Mouse (Mus musculus): ENCODE data around the gene Zdhhc24. TPM values are rescaled to one million over a fixed set of nuclear protein-coding genes. Genes with fewer than 3 reads are reported as not detected.
"Not testable (repeated sequence)": the region's sequence is repeated elsewhere in the genome, so short reads cannot be mapped to it uniquely, and the experiment has no call there.

The Zdhhc24 gene
- polyA plus RNA-seq, 1 experiment from 2014 or later, result 10.3 TPM

GRCm38 (mm10) chr19:4850281-4850680 is 28.2 kb upstream of the Zdhhc24 start:
- DNase-seq (ENCODE audit: low spot score), result no peak
- peaks cover 8% of the 10 kb centered on the region; the same call in 1 of the 2 replicates for H3K27me3 ChIP-seq (replicated peaks; ENCODE audit: low read depth, poor library complexity, severe bottlenecking)
- no peak overlapping the region for H3K27ac ChIP-seq (replicated peaks)
- no peaks in the 10 kb centered on the region for H3K9me3 ChIP-seq
- no peaks in the 10 kb centered on the region for H3K36me3 ChIP-seq (replicated peaks)
- H3K4me1 ChIP-seq, result peaks cover 9% of the 10 kb centered on the region
- H3K4me3 ChIP-seq, result no peak overlapping the region
- 47% methylated on average over 5 of the region's 5 CpGs for WGBS

- H3K4me3 ChIP-seq, result peak within 1 kb of the TSS; percentile 71
- H3K9me3 ChIP-seq, result no peaks in the 10 kb centered on the region
- H3K36me3 ChIP-seq (replicated peaks), result peaks cover 6% of the 10 kb centered on the region
- peak within 1 kb of the TSS; percentile 58 for H3K27ac ChIP-seq (replicated peaks)
- H3K4me1 ChIP-seq, result peaks cover 17% of the 10 kb centered on the region
- H3K27me3 ChIP-seq (replicated peaks; ENCODE audit: low read depth, poor library complexity, severe bottlenecking), result peaks cover 19% of the 10 kb centered on the region
- 4% methylated on average over 45 of the region's 45 CpGs for WGBS
- peak; percentile 88 for DNase-seq (ENCODE audit: low spot score)
Observed at GRCm38 (mm10) chr19:4854552-4855469, 23.7 kb upstream of the Zdhhc24 start, which contains the start of gene Ctsf. TSS of gene Ctsf (plus strand) at chr19:4855130.

GRCm38 (mm10) chr19:4855470-4855820 is 23.0 kb upstream of the Zdhhc24 start:
- no peak for DNase-seq (ENCODE audit: low spot score)
- peaks cover 17% of the 10 kb centered on the region for H3K4me1 ChIP-seq
- WGBS, result 2% methylated on average over 14 of the region's 14 CpGs
- H3K27me3 ChIP-seq (replicated peaks; ENCODE audit: low read depth, poor library complexity, severe bottlenecking), result peaks cover 17% of the 10 kb centered on the region
- peak overlapping the region; percentile 58 for H3K27ac ChIP-seq (replicated peaks)
- peaks cover 7% of the 10 kb centered on the region for H3K36me3 ChIP-seq (replicated peaks)
- peak overlapping the region; percentile 71 for H3K4me3 ChIP-seq
- H3K9me3 ChIP-seq, result no peaks in the 10 kb centered on the region

GRCm38 (mm10) chr19:4855951-4856350 is 22.5 kb upstream of the Zdhhc24 start:
- no peak for DNase-seq (ENCODE audit: low spot score)
- H3K27ac ChIP-seq (replicated peaks), result no peak overlapping the region
- WGBS, result 67% methylated on average over 4 of the region's 4 CpGs
- peaks cover 17% of the 10 kb centered on the region for H3K4me1 ChIP-seq
- H3K27me3 ChIP-seq (replicated peaks; ENCODE audit: low read depth, poor library complexity, severe bottlenecking), result peaks cover 14% of the 10 kb centered on the region
- peaks cover 12% of the 10 kb centered on the region for H3K36me3 ChIP-seq (replicated peaks)
- no peaks in the 10 kb centered on the region for H3K9me3 ChIP-seq
- H3K4me3 ChIP-seq, result peak overlapping the region; percentile 71

GRCm38 (mm10) chr19:4859081-4859480 is 19.4 kb upstream of the Zdhhc24 start:
- WGBS, result 80% methylated on average over 6 of the region's 6 CpGs
- H3K4me3 ChIP-seq, result no peak overlapping the region
- DNase-seq (ENCODE audit: low spot score), result no peak
- no peak overlapping the region for H3K27ac ChIP-seq (replicated peaks)
- peaks cover 21% of the 10 kb centered on the region for H3K4me1 ChIP-seq
- H3K9me3 ChIP-seq, result no peaks in the 10 kb centered on the region
- H3K36me3 ChIP-seq (replicated peaks), result peaks cover 18% of the 10 kb centered on the region
- peaks cover 16% of the 10 kb centered on the region for H3K27me3 ChIP-seq (replicated peaks; ENCODE audit: low read depth, poor library complexity, severe bottlenecking)

GRCm38 (mm10) chr19:4863048-4863447 is 15.4 kb upstream of the Zdhhc24 start:
- Histone ChIP-seq H3K9me3 (no peaks in the 10 kb centered on the region), H3K27me3 (replicated peaks; ENCODE audit: low read depth, poor library complexity, severe bottlenecking) (peaks cover 25% of the 10 kb centered on the region), H3K36me3 (replicated peaks) (peaks cover 17% of the 10 kb centered on the region), H3K27ac (replicated peaks) (no peak overlapping the region), H3K4me3 (no peak overlapping the region), H3K4me1 (peaks cover 9% of the 10 kb centered on the region)
- DNase-seq (ENCODE audit: low spot score), result no peak
- 85% methylated on average over 6 of the region's 6 CpGs for WGBS

- peaks cover 12% of the 10 kb centered on the region for H3K36me3 ChIP-seq (replicated peaks)
- WGBS, result 7% methylated on average over 17 of the region's 17 CpGs
- H3K27me3 ChIP-seq (replicated peaks; ENCODE audit: low read depth, poor library complexity, severe bottlenecking), result peaks cover 25% of the 10 kb centered on the region
- peaks cover 9% of the 10 kb centered on the region for H3K4me1 ChIP-seq
- H3K9me3 ChIP-seq, result no peaks in the 10 kb centered on the region
- peak; percentile 27 for DNase-seq (ENCODE audit: low spot score)
- H3K4me3 ChIP-seq, result peak overlapping the region; percentile 23; the same call in 1 of the 2 replicates
- no peak overlapping the region for H3K27ac ChIP-seq (replicated peaks)
Observed at GRCm38 (mm10) chr19:4865147-4865546, 13.3 kb upstream of the Zdhhc24 start.

GRCm38 (mm10) chr19:4874613-4875012 is 3.9 kb upstream of the Zdhhc24 start:
- not testable (repeated sequence) for H3K36me3 ChIP-seq (replicated peaks); H3K4me3 ChIP-seq; H3K27ac ChIP-seq (replicated peaks); H3K9me3 ChIP-seq; DNase-seq (ENCODE audit: low spot score)
- H3K4me1 ChIP-seq, result peaks cover 30% of the 10 kb centered on the region
- 91% methylated on average over 1 of the region's 1 CpGs for WGBS
- H3K27me3 ChIP-seq (replicated peaks; ENCODE audit: low read depth, poor library complexity, severe bottlenecking), result peaks cover 11% of the 10 kb centered on the region

GRCm38 (mm10) chr19:4876241-4876640 is 2.2 kb upstream of the Zdhhc24 start:
- WGBS, result 65% methylated on average over 4 of the region's 4 CpGs

GRCm38 (mm10) chr19:4876755-4877154 is 1.7 kb upstream of the Zdhhc24 start:
- WGBS, result 57% methylated on average over 3 of the region's 3 CpGs
- H3K27ac ChIP-seq (replicated peaks), result 0 out of 2 replicates have a peak overlapping the region, but pooled peaks have one; percentile 5
- no peak for DNase-seq (ENCODE audit: low spot score)

More at GRCm38 (mm10) chr19:4876241-4876640, 2.2 kb upstream of the Zdhhc24 start:
- no peaks in the 10 kb centered on the region for H3K9me3 ChIP-seq
- no peak overlapping the region for H3K27ac ChIP-seq (replicated peaks)
- DNase-seq (ENCODE audit: low spot score), result peak; percentile 30
- H3K27me3 ChIP-seq (replicated peaks; ENCODE audit: low read depth, poor library complexity, severe bottlenecking), result peaks cover 11% of the 10 kb centered on the region
- no peaks in the 10 kb centered on the region for H3K36me3 ChIP-seq (replicated peaks)
- no peak overlapping the region for H3K4me3 ChIP-seq
- H3K4me1 ChIP-seq, result peaks cover 36% of the 10 kb centered on the region

GRCm38 (mm10) chr19:4877785-4878184 is 683 bp upstream of the Zdhhc24 start, which contains the start of gene Actn3:
TSS of gene Actn3 (minus strand) at chr19:4877909.
- H3K27ac ChIP-seq (replicated peaks), result peak within 1 kb of the TSS; percentile 78
- DNase-seq (ENCODE audit: low spot score), result peak; percentile 40
- WGBS, result 2% methylated on average over 17 of the region's 17 CpGs

More at GRCm38 (mm10) chr19:4876755-4877154, 1.7 kb upstream of the Zdhhc24 start:
- Histone ChIP-seq H3K4me3 (0 out of 2 replicates have a peak overlapping the region, but pooled peaks have one; percentile 89), H3K4me1 (peaks cover 36% of the 10 kb centered on the region), H3K36me3 (replicated peaks) (no peaks in the 10 kb centered on the region), H3K9me3 (no peaks in the 10 kb centered on the region), H3K27me3 (replicated peaks; ENCODE audit: low read depth, poor library complexity, severe bottlenecking) (peaks cover 11% of the 10 kb centered on the region)

GRCm38 (mm10) chr19:4879324-4879703 is 846 bp downstream of the Zdhhc24 start:
- Histone ChIP-seq H3K27me3 (replicated peaks; ENCODE audit: low read depth, poor library complexity, severe bottlenecking) (peaks cover 11% of the 10 kb centered on the region), H3K36me3 (replicated peaks) (peaks cover 4% of the 10 kb centered on the region; the same call in 1 of the 2 replicates), H3K4me1 (peaks cover 36% of the 10 kb centered on the region), H3K27ac (replicated peaks) (no peak overlapping the region), H3K9me3 (no peaks in the 10 kb centered on the region), H3K4me3 (peak overlapping the region; percentile 89)
- WGBS, result 63% methylated on average over 10 of the region's 10 CpGs
- no peak for DNase-seq (ENCODE audit: low spot score)

More at GRCm38 (mm10) chr19:4877785-4878184, 683 bp upstream of the Zdhhc24 start, which contains the start of gene Actn3:
- no peaks in the 10 kb centered on the region for H3K36me3 ChIP-seq (replicated peaks)
- H3K27me3 ChIP-seq (replicated peaks; ENCODE audit: low read depth, poor library complexity, severe bottlenecking), result peaks cover 11% of the 10 kb centered on the region
- H3K4me1 ChIP-seq, result peaks cover 36% of the 10 kb centered on the region
- peak within 1 kb of the TSS; percentile 89 for H3K4me3 ChIP-seq
- no peaks in the 10 kb centered on the region for H3K9me3 ChIP-seq

All from embryonic facial prominence, embryonic 10.5 days (tissue).